Mouse (Mus musculus) intestine, embryonic 16.5 days (tissue): ENCODE data around the gene Mfap3l. TPM values are rescaled to one million over a fixed set of nuclear protein-coding genes. Genes with fewer than 3 reads are reported as not detected.

Experiments used
- ATAC-seq: fragments of 200-750 bp; cut with Nextera tagmentation; 2 replicates; pipeline ENCODE4 v1.8.0; 2017; ENCODE audit warnings: moderate TSS enrichment, moderate library complexity
- H3K27ac ChIP-seq: fragments of 300-500 bp; sonication (generic); 2 replicates; pipeline ENCODE4 v1.5.1; 2014; ENCODE audit warnings: mild to moderate bottlenecking, low read length
- H3K27me3 ChIP-seq: fragments of 300-500 bp; sonication (generic); replicated peaks from 2 replicates; pipeline ENCODE4 v1.6.1; 2014; ENCODE audit warnings: low read length, control low read depth, mixed read lengths; ENCODE audit not compliant: control insufficient read depth, insufficient read depth
- H3K36me3 ChIP-seq: fragments of 300-500 bp; sonication (generic); 2 replicates; pipeline ENCODE4 v1.6.1; 2014; ENCODE audit warnings: low read length, control low read depth; ENCODE audit not compliant: control insufficient read depth, insufficient read depth
- H3K4me1 ChIP-seq: fragments of 300-500 bp; sonication (generic); 2 replicates; pipeline ENCODE4 v1.6.1; 2014; ENCODE audit warnings: low read length, control low read depth, mixed read lengths; ENCODE audit not compliant: control insufficient read depth, insufficient read depth
- H3K4me2 ChIP-seq: fragments of 300-500 bp; sonication (generic); 2 replicates; pipeline ENCODE4 v1.6.1; 2014; ENCODE audit warnings: low read depth, low read length, control low read depth
- H3K4me3 ChIP-seq: fragments of 300-500 bp; sonication (generic); 2 replicates; pipeline ENCODE4 v1.5.1; 2014; ENCODE audit warnings: mild to moderate bottlenecking, low read length
- H3K9ac ChIP-seq: fragments of 300-500 bp; sonication (generic); 2 replicates; pipeline ENCODE4 v1.6.1; 2014; ENCODE audit warnings: low read depth, low read length
- H3K9me3 ChIP-seq: fragments of 300-500 bp; sonication (generic); 2 replicates; pipeline ENCODE4 v1.6.1; 2016; ENCODE audit warnings: low read length, control low read depth; ENCODE audit not compliant: control insufficient read depth
- WGBS: fragments of 180-500 bp; shearing (Covaris S2); extraction: QIAGEN DNeasy Blood & Tissue Kit; methylation state at CpG from one replicate; pipeline ENCODE4 v1.1.7; 2014; 5-methylcytosine and 5-hydroxymethylcytosine counted together
- polyA plus RNA-seq: library from polyadenylated mRNA; unstranded; fragments of >200 nt; fragmentation: Nextera tagmentation; extraction: Ambion mirVana; gene quantifications from 2 replicates; pipeline ENCODE4 v1.2.1, GENCODE M21; 2015

The Mfap3l gene
- polyA plus RNA-seq, 1 experiment from 2014 or later, result 0.78 TPM

- H3K4me1 ChIP-seq, result no peaks in the 10 kb centered on the region
- no peak overlapping the region for H3K9ac ChIP-seq
- H3K4me2 ChIP-seq, result no peak overlapping the region
- no peak for ATAC-seq
- 67% methylated on average over 5 of the region's 5 CpGs for WGBS
- H3K4me3 ChIP-seq, result no peak overlapping the region
- no peaks in the 10 kb centered on the region for H3K36me3 ChIP-seq
- no peaks in the 10 kb centered on the region for H3K27me3 ChIP-seq
- H3K27ac ChIP-seq, result no peak overlapping the region
- H3K9me3 ChIP-seq, result no peaks in the 10 kb centered on the region
Measured at GRCm38 (mm10) chr8:60663552-60663951, 30.9 kb downstream of the Mfap3l start.

GRCm38 (mm10) chr8:60665821-60666220, 33.2 kb downstream of the Mfap3l start:
- Histone ChIP-seq H3K9me3 (no peaks in the 10 kb centered on the region), H3K36me3 (no peaks in the 10 kb centered on the region)
- WGBS, result 78% methylated on average over 4 of the region's 4 CpGs

GRCm38 (mm10) chr8:60666852-60667251, 34.2 kb downstream of the Mfap3l start:
- no peak overlapping the region for H3K27ac ChIP-seq
- ATAC-seq, result no peak
- no peak overlapping the region for H3K4me2 ChIP-seq
- H3K9me3 ChIP-seq, result no peaks in the 10 kb centered on the region
- no peaks in the 10 kb centered on the region for H3K27me3 ChIP-seq
- no peaks in the 10 kb centered on the region for H3K36me3 ChIP-seq
- H3K9ac ChIP-seq, result no peak overlapping the region
- WGBS, result 65% methylated on average over 3 of the region's 3 CpGs
- H3K4me1 ChIP-seq, result no peaks in the 10 kb centered on the region
- no peak overlapping the region for H3K4me3 ChIP-seq

More at GRCm38 (mm10) chr8:60665821-60666220, 33.2 kb downstream of the Mfap3l start:
- no peaks in the 10 kb centered on the region for H3K27me3 ChIP-seq
- ATAC-seq, result no peak
- H3K4me1 ChIP-seq, result no peaks in the 10 kb centered on the region
- no peak overlapping the region for H3K4me3 ChIP-seq
- no peak overlapping the region for H3K9ac ChIP-seq
- H3K4me2 ChIP-seq, result no peak overlapping the region
- no peak overlapping the region for H3K27ac ChIP-seq

GRCm38 (mm10) chr8:60678590-60678989, 46.0 kb downstream of the Mfap3l start:
- no peak overlapping the region for H3K4me2 ChIP-seq
- no peak overlapping the region for H3K9ac ChIP-seq
- no peak for ATAC-seq
- H3K9me3 ChIP-seq, result no peaks in the 10 kb centered on the region
- no peaks in the 10 kb centered on the region for H3K36me3 ChIP-seq
- WGBS, result 82% methylated on average over 6 of the region's 6 CpGs
- H3K27me3 ChIP-seq, result no peaks in the 10 kb centered on the region
- no peak overlapping the region for H3K27ac ChIP-seq
- H3K4me1 ChIP-seq, result no peaks in the 10 kb centered on the region
- H3K4me3 ChIP-seq, result no peak overlapping the region

- Histone ChIP-seq H3K36me3 (no peaks in the 10 kb centered on the region), H3K4me3 (no peak overlapping the region), H3K4me2 (no peak overlapping the region), H3K27ac (no peak overlapping the region), H3K4me1 (no peaks in the 10 kb centered on the region), H3K27me3 (no peaks in the 10 kb centered on the region), H3K9ac (no peak overlapping the region), H3K9me3 (no peaks in the 10 kb centered on the region)
- 67% methylated on average over 4 of the region's 4 CpGs for WGBS
- peak; percentile 77 for ATAC-seq
Measured at GRCm38 (mm10) chr8:60681811-60682210, 49.2 kb downstream of the Mfap3l start.

- Histone ChIP-seq H3K27me3 (no peaks in the 10 kb centered on the region), H3K4me3 (no peak overlapping the region), H3K9ac (no peak overlapping the region), H3K4me2 (no peak overlapping the region), H3K27ac (no peak overlapping the region), H3K36me3 (no peaks in the 10 kb centered on the region), H3K9me3 (no peaks in the 10 kb centered on the region), H3K4me1 (no peaks in the 10 kb centered on the region)
- ATAC-seq, result no peak
- WGBS, result 89% methylated on average over 2 of the region's 2 CpGs
Measured at GRCm38 (mm10) chr8:60682340-60682739, 49.7 kb downstream of the Mfap3l start.

GRCm38 (mm10) chr8:60711516-60712086, 79.0 kb downstream of the Mfap3l start:
- no peaks in the 10 kb centered on the region for H3K27me3 ChIP-seq
- H3K36me3 ChIP-seq, result no peaks in the 10 kb centered on the region
- H3K4me1 ChIP-seq, result no peaks in the 10 kb centered on the region
- ATAC-seq, result no peak
- no peak overlapping the region for H3K9ac ChIP-seq
- WGBS, result 91% methylated on average over 8 of the region's 8 CpGs
- H3K27ac ChIP-seq, result no peak overlapping the region
- H3K9me3 ChIP-seq, result no peaks in the 10 kb centered on the region
- H3K4me2 ChIP-seq, result no peak overlapping the region
- no peak overlapping the region for H3K4me3 ChIP-seq

- ATAC-seq, result no peak
- Histone ChIP-seq H3K9me3 (no peaks in the 10 kb centered on the region), H3K36me3 (no peaks in the 10 kb centered on the region), H3K27ac (no peak overlapping the region), H3K4me1 (no peaks in the 10 kb centered on the region), H3K27me3 (no peaks in the 10 kb centered on the region), H3K4me2 (no peak overlapping the region), H3K9ac (no peak overlapping the region), H3K4me3 (no peak overlapping the region)
- WGBS, result 78% methylated on average over 3 of the region's 3 CpGs
Measured at GRCm38 (mm10) chr8:60714724-60715123, 82.1 kb downstream of the Mfap3l start.

GRCm38 (mm10) chr8:60718692-60719091, 86.1 kb downstream of the Mfap3l start:
- Histone ChIP-seq H3K27me3 (no peaks in the 10 kb centered on the region), H3K27ac (no peak overlapping the region), H3K4me1 (no peaks in the 10 kb centered on the region), H3K9me3 (no peaks in the 10 kb centered on the region), H3K9ac (no peak overlapping the region), H3K36me3 (no peaks in the 10 kb centered on the region), H3K4me2 (no peak overlapping the region), H3K4me3 (no peak overlapping the region)
- 71% methylated on average over 3 of the region's 3 CpGs for WGBS
- no peak for ATAC-seq
